Mouse (Mus musculus) embryo, embryonic 11.5 days (tissue): ENCODE results near the gene Ttc21a.

Experiments used
- DNase-seq: peaks from one replicate; pipeline ENCODE4 v3.0.0-alpha.2; 2012; ENCODE audit warnings: low read depth, low spot score

Gene Ttc21a

GRCm38 (mm10) chr9:119937005-119937773 lies at the start of gene Ttc21a, which contains the start of gene Gorasp1:
TSS of gene Ttc21a (plus strand) at chr9:119937606.
TSS of gene Gorasp1 (minus strand) at chr9:119937565.
- peak; percentile 94 for DNase-seq

GRCm38 (mm10) chr9:119888843-119889246 lies 48.6 kb upstream of the Ttc21a start:
- DNase-seq, result no peak

- DNase-seq, result no peak
Measured at GRCm38 (mm10) chr9:119889446-119889845, 48.0 kb upstream of the Ttc21a start.

GRCm38 (mm10) chr9:119890692-119891091 lies 46.7 kb upstream of the Ttc21a start:
- no peak for DNase-seq

- no peak for DNase-seq
Measured at GRCm38 (mm10) chr9:119893881-119894280, 43.5 kb upstream of the Ttc21a start.

- DNase-seq, result peak; percentile 99
Measured at GRCm38 (mm10) chr9:119894339-119895009, 42.9 kb upstream of the Ttc21a start, which contains the start of gene Wdr48. TSS of gene Wdr48 (plus strand) at chr9:119894878.

- no peak for DNase-seq
Measured at GRCm38 (mm10) chr9:119895040-119895721, 42.2 kb upstream of the Ttc21a start.

- no peak for DNase-seq
Measured at GRCm38 (mm10) chr9:119899446-119899845, 38.0 kb upstream of the Ttc21a start.

GRCm38 (mm10) chr9:119902410-119903151 lies 34.8 kb upstream of the Ttc21a start:
- DNase-seq, result no peak

- DNase-seq, result no peak
Measured at GRCm38 (mm10) chr9:119908708-119909107, 28.7 kb upstream of the Ttc21a start.

GRCm38 (mm10) chr9:119909931-119910330 lies 27.5 kb upstream of the Ttc21a start:
- no peak for DNase-seq

- DNase-seq, result no peak
Measured at GRCm38 (mm10) chr9:119913087-119913838, 24.1 kb upstream of the Ttc21a start.

- no peak for DNase-seq
Measured at GRCm38 (mm10) chr9:119919858-119920257, 17.5 kb upstream of the Ttc21a start.

- no peak for DNase-seq
Measured at GRCm38 (mm10) chr9:119923462-119923861, 13.9 kb upstream of the Ttc21a start.

GRCm38 (mm10) chr9:119925120-119925657 lies 12.2 kb upstream of the Ttc21a start:
- no peak for DNase-seq

- no peak for DNase-seq
Measured at GRCm38 (mm10) chr9:119925729-119926128, 11.7 kb upstream of the Ttc21a start.

- no peak for DNase-seq
Measured at GRCm38 (mm10) chr9:119926497-119926896, 10.9 kb upstream of the Ttc21a start.

GRCm38 (mm10) chr9:119932358-119932757 lies 5.0 kb upstream of the Ttc21a start:
- DNase-seq, result no peak

- no peak for DNase-seq
Measured at GRCm38 (mm10) chr9:119933675-119934074, 3.7 kb upstream of the Ttc21a start.

- DNase-seq, result no peak
Measured at GRCm38 (mm10) chr9:119938496-119938895, 1.1 kb downstream of the Ttc21a start.

- DNase-seq, result no peak
Measured at GRCm38 (mm10) chr9:119939646-119940045, 2.2 kb downstream of the Ttc21a start.
